Mouse (Mus musculus) telencephalon, adult 2 months (tissue): ENCODE results near the gene Pkd1l2.

Source experiments
- DNase-seq: peaks from one replicate; pipeline ENCODE4 v3.0.0-alpha.2; 2011; ENCODE audit warnings: low read depth, low spot score

The Pkd1l2 gene

DNA sequence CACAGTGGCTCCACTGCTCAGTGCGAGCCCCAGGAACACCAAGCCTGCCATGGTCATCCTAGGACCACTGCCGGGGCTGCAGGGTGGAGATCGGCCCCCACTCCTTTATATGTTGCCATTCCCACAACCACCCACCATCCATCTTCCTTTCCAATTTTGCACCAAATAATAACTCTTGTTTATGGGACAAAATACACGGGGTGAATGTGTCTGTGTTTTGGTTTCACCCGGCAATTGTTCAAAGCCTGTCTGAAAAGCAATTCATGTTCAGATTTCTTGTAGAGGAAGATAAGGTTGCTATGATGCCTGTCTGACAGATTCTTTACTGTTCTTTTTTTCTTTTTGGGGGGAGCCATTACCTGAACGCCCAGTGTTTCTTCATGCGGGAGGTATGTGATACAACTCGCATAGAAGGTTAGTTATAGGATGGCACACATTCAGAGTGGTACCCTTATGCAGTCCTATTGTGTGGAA is at the start of gene Pkd1l2:
Pkd1l2 (minus strand) TSS at position 51 of the 474 bp plus-strand sequence.
- DNase-seq, result no peak

DNA sequence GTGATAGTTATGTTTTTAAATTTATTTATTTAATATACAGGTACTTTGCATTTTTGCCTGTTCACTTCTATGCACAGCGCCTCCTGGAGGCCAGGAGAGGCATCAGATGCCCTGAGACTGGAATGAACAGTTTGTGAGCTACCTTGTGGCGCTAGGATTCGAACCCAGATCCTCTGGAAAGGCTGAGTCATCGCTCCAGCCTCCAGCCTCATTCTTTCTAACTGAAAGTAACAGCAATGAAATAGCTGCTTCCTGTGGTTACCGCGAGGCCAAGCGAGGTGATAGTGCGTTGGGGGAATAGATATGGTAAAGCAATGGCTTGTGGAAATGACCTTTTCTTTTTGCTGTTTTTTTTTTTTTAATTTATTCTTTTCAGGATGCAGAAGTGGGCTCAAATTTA is 44.8 kb upstream of the Pkd1l2 start:
- no peak for DNase-seq

DNA sequence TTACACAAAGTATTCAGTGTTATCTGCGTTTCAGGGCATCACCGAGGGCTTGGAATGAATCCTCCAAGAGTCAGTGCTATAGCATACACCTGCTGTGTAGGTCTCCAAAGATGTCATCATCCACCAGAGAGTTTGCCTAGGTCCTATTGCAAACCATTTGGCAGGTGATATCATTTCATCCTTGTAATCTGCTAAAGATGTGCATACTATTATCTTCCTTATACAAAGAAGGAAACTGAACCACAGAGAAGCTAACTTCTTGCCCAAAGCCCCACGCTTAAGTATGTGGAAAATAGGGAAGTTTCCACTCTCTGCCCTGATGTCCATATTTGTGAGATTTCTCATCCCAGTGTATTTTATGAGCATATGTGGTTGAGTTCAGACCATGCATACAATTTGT is 44.2 kb upstream of the Pkd1l2 start:
- no peak for DNase-seq

DNA sequence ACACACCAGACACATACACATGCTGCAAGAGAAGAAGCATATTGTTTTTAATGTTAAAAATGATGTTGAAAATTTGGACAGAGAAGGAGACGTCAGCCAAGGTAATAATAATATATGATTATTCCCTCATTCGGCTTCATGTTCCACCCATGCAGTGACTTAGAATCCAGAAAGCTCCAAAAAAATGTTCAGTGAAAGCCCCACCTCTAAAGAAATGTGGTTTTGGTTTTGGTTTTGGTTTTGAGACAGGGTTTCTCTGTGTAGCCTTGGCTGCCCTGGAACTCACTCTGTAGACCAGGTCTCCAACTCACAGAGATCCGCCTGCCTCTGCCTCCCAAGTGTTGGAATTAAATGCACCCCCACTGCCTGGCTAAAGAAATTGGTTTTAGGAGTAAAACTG is 43.6 kb upstream of the Pkd1l2 start:
- DNase-seq, result no peak

DNA sequence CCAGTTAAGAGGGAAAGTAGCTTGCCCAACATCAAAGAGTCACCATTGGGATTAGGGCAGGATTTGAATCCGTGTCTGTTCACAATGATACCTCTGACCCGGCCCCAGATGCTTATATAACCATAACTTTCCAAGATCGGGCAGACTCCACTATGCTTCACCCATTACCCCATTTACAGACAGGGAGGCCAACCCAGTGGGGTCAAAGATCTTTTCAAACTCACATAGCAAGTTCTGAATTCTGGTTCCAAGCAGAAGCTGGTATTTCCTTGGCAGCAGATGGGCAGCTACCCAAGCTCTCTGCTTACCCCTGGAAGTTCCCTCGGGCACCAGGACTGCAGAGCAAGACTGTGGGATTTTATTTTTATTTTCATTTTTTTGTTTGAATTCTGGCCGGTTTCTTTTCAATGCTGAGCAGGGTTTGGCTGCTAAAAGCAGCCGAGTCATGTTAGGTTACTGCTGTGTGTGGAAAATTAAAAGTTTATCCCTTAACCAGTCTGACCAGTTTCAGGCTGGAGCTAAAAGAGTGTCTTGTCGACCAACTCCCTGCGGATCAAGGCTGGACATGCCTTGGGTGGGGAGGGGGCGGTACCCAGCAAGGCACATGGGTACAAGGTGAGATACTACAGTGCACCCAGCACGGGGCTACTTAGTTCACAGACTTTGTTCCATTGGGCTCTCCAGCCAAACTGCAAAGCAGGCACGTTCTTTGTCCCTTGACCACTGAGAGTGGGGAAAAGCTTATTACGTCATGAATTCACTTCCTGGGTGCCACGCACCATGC is 41.8 kb upstream of the Pkd1l2 start:
- DNase-seq, result no peak

DNA sequence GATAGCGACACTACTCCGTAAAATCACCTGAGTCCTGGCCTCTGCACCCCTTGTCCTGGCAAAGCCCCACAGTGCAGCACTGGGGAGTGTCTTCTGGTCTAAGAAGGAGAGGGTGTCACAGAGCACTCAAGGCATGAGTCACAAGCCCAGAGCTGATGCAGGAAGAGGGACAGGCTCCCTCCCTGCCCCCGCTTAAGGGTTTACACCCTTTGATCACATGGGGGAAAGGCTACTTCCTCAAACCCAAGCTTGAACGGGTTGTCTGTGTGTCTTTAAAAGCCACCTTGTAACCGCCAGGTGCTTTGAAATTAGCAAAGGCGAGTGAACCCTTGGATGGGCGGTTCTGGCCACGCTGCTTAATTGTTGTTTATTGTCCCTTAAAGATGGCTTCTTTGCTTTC is 39.0 kb upstream of the Pkd1l2 start:
- no peak for DNase-seq

DNA sequence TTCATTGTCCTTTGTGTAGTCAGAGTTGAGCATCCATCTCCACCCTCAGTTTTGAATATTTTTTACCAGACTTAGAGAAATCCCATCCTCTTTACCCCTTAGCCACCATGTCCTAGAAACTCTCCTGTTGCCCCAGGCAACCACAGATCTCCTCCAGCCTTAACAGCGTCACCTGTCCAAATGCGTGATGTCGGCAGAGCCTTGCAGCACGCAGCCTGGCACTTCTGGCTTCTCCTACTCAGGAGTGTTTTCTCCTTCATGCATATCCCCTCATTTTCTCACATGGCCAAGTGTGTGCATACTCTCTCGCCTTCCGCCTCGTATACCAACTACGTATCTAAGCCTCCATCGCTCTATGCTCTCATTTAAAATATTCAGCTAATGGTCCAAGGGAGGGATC is 36.2 kb upstream of the Pkd1l2 start:
- peak; percentile 43 for DNase-seq

DNA sequence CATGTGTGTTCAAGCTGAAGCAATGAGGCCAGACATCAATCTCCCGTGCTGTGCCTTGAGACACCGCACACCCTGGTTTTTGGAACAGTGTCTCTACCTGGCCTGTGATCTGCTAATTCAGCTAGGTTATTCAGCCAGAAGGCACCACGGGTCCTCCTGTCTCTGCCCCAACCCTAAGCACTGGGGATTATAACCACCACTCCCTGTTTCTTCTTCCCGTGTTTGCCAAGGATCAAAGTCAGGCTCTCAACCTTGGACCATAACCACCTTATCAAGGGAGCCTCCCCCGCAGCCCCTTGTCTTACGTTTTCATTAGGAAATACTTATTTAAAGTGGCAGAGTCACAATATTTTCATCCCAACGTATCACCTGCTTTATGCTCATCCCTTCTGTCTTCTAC is 34.3 kb upstream of the Pkd1l2 start:
- no peak for DNase-seq

DNA sequence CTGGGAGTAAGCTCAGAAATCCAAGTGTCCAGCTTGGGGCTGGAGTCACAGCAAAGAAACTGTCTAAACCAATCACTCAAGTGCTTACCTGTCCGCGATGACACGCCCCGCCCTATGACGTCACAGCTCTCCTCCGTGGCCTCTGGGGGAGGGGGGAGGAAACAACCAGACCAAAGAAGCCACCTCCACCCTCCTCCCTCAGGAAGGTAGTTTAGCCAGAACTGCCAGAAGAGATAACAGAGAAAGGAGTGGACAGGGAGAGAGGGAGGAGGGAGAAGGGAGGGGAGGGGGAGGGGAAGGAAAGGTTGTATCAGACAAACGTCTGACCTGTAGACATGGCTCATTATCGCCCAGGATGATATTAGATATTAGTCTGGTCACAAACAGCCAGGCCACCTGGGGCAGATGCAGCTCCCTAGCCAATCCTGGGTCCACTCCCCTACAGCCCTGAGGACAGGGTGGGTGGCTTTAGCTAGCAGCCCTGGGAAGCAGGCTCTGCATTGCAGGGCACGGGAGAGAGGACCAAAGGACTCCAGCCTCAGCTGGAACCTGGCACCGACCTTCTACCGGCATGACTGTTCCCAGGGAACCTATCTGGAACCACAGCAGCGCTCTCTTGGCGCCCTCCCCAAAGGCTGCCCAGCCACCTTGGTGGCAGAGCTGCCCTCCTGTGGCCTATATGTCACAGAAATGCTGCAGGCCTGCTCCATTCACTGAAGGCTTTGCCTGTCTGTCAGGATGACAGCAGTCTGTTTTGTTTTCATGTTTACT is 33.6 kb upstream of the Pkd1l2 start:
- no peak for DNase-seq

DNA sequence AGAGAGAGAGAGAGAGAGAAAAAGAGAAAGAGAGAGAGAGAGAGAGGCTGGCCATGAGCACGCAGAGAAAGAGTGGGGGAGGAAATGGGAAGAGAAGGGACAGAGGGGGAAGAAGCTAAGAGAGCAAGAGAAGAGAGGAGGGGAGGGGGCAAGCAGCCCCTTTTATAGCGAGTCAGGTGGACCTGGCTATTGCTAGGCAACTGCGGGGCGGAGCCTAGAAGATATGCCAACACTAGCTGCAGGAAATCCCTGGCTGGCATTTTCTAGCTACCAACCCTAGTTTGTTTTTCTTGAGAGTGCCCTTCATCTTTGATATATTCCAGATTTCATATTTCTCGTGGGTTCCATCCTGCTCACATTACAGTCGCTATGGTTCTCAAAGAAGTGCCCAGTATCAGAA is 32.8 kb upstream of the Pkd1l2 start:
- DNase-seq, result no peak

DNA sequence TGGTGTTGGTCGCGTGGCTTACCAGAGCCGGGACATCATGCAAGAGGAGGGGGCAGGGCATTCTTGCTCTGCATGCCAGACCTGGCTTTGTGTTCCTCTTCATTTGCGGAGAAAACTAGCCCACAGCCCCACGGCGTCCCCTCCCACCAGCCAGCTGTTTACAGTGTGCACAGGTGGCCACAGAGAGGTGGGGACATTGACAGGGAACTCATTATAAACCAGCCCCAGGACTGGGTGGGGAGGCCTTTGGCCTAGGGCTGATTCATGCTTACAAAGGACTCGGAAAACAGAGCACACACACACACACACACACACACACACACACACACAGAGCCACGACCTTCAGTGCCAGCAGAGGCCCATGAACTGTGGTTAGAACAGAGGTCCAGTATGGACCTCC is 30.0 kb upstream of the Pkd1l2 start:
- DNase-seq, result no peak

DNA sequence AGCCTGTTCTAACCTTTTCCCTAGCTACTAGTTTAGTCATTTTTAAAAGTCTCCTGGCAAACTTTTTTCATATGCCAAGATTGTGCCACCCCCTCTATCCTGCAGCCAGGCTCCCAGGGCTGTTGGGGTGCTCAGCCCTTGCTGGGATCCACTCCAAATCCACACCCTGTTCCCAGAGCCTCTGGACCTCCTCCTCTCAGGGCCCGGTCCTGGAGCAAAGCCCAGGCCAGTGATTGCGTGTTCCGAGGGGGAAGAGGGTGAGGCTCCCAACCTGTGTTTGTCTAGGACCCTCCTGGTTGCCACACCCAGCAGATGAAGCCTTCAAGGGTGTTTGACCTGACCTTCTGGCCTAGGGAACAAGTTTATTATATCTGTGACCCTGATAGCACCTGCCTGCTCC is 29.4 kb upstream of the Pkd1l2 start:
- no peak for DNase-seq

DNA sequence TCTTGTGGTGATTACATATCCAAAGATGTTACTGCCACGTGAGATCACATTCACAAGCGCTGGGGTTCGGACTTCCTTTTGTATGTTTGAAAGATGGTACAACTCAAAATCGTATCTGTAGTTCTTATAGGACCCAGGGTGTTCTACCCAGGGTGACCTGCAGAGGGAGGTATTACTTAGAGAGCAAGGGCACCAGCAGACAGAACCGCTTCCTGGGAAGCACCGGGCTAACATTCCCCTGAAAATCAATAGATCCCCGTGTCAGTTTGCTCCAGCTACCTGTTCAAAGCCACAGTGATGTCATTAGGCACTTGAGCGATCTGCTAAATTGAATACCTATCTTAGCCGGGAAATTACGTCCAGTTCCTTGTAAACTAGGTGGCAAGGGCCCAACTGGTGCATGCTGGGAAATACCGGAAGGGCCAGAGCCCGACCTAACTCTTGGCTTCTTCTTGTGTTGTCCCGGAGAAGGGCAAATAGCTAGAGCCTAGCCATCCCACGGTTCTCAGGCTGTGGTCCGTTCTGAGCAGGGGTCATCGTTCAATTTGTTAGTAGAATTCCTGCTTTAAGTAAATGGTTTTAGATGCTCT is 27.6 kb upstream of the Pkd1l2 start:
- DNase-seq, result no peak

DNA sequence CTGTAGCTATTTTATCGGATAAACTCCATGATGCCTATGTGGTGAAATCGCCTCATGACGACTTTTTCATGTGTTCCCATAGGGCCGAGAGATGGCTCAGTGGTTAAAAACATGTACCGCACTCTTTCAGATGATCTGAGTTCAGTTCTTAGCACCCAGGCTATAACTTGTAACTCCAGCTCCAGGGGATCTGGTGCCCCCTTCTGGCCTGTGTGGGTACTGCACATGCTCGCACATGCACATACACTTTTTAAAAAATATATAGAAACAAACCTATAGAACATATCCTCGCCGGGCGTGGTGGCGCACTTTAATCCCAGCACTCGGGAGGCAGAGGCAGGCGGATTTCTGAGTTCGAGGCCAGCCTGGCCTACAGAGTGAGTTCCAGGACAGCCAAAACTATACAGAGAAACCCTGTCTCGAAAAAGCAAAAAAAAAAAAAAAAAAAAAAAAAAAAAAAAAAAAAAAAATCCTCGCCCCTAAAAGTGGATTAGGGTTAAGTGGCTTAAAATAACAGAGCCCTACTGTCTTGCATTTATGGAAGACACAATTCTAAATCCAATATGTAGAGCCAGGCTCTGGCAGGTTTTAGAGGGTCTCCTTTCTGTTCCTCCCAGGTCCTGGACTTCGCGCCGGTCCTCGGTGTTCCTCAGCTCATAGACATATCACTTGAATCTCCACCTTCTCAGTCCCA is 26.9 kb upstream of the Pkd1l2 start:
- no peak for DNase-seq

DNA sequence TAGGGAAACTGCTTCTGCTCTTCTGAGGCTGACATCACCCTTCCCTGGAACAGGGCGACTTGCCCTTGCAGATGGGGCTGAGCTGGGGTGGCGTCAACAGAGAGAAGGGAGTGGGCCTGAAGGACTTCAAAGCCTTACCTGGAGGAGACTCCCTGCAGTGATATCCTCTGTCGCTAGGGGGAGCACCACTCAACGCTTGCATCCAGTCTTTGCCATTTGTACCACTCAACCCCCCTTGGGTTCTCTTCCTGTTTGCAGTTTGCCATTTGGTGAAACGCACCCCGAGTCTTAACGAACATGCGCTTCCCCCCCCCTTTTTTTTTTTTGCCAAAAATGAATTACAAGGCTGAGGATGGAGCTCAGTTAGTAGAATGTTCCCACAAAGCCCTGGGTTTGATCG is 25.3 kb upstream of the Pkd1l2 start:
- DNase-seq, result peak; percentile 35

DNA sequence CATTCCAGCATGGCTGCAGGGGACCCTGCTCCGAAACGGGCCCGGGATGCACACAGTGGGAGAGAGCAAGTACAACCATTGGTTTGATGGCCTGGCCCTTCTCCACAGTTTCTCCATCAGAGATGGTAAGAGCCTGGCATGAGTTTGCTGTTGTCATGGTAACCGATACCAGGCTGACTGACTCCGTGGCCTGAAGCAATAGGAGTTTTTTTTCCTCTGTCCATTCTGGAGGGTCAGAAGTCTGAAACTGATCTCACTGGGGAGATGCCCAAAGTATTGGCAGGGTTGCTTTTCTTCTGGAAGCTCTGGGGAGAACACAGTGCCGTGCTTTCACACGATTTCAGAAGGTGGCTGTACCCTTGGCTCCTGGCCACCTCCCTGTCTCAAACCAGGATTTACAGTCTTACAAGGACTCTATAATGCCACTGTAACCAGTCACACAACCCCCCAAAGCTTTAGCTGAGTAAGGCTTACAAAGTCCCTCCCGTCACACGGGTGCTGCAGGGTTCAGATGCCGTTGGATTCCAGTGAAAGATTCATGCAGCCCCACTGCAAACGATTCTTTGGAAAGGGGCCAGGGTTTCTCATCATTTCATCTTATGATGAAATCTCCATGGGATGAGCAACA is 15.4 kb upstream of the Pkd1l2 start:
- peak; percentile 33 for DNase-seq

DNA sequence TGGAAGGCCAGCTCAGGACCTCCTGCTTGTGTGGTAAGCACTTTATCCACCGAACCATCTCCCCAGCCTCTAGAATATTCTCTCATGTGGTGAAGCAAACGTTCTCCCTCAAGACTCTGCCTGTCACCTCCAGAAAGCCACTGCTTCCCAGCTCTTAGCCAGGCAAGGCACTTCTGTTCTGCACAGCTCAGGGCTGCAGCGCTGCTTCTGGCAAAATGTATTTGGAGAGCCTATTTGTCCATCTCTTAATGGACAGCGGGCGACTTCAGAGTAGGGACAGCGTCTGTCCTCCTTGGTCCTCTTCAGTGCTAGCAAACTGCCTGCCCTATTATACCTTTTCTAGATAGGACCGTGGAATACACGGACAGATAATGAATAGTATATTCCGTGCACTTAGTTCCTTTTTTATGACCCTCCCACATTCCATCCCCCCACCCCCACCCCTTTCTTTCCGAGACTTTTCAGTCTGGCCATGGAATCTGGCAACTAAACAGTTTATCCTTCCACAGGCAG is 14.9 kb upstream of the Pkd1l2 start:
- no peak for DNase-seq

DNA sequence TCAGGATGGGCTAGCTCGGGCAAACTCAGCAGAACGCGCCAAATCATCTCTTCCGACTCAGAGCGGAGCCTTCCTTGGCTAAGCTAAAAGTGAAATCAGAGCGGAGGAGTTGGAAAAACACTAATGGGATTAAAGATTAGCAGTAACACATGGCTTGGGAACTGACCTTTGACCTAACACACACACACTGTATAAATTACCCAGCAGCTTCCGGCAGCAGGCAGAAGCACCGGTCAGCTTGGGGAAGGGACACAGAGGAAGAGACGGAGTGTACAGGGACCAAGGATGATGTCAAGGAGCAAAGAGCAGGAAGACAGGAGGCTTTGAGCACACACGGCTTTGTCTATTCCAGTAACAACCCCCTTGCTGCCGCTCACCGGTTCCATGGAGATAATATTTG is 13.4 kb upstream of the Pkd1l2 start, which contains the start of gene Bco1:
Bco1 (plus strand) TSS at position 208 of the 400 bp plus-strand sequence.
- no peak for DNase-seq

DNA sequence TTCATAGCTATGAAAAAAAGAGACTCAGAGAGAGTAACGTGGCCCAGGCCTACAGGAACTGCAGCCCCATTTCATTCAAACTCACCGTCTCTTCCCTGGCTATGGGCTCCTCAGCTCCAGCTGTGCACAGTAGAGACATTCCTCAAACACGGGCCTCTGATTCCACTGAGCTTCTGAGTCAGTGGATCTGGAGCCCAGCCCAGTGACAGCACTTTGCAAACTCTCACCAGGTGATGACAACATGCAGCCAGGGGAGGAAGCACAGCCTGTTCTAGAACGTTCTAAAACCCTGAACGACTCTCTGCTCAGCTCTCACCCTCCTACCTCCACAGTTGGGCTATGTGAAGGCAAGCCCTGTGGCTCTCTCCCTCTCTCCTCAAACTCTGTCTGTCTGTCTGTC is 11.8 kb upstream of the Pkd1l2 start:
- peak; percentile 57 for DNase-seq

DNA sequence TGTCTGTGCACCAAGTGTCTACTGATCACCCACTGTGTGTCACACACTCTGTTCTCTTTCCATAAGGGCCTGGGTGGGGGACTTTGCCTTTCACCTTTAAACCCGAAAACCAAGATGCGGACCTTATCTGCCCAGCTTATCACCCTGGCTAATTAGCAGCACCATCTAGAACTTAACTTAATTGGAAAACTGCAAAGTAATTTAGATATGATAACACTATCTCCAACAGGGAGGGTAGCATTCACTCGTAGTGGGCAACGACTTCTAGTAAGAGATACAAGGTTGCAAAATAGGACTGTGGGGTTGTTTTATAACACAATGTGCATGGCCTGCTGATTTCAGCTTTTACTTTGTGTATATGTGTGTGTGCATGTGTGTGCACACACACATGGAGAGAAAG is 7.6 kb upstream of the Pkd1l2 start:
- DNase-seq, result no peak

DNA sequence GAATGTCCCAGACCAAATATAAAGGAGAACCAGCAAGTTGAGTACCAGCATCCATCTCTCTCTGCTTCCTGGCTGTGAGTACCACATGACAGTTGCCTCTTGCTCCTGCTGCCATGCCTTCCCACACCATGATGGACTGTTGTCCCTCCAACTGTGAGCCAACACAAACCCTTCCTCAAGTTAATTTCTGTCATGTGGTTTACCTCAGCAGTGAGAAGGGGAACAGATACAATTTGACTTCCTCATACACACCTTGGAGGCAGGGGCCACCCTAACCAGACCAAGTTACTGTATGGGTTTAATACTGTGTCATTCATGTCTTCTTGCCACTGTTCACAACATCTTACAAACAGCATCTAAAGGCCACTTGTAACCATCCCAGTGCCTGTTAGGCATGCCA is 4.8 kb upstream of the Pkd1l2 start:
- no peak for DNase-seq
